Mouse (Mus musculus) MEL (cell line): ENCODE measurements around the gene Fastkd5. TPM values are rescaled to one million over a fixed set of nuclear protein-coding genes. Genes with fewer than 3 reads are reported as not detected.
A peak's percentile ranks its signal among the peaks of the same experiment; 100 is the strongest.

Experiments used
- DNase-seq: peaks from one replicate; pipeline ENCODE4 v3.0.0; 2011; ENCODE audit warnings: low read depth, low spot score
- H3K27ac ChIP-seq: 2 replicates; pipeline ENCODE4 v1.5.1; 2012; ENCODE audit warnings: low read depth, mild to moderate bottlenecking, control low read depth, low read length, moderate library complexity; ENCODE audit not compliant: control insufficient read depth
- H3K27me3 ChIP-seq, 2 experiments: fragments of 150-350 bp in 1 of 2; sonication (generic) in 1 of 2; 2 replicates each; pipeline ENCODE4 v1.6.1; 2012; ENCODE audit warnings: low read length in 2 of 2, mild to moderate bottlenecking in 2 of 2, improper control_type of control experiment in 1 of 2, moderate library complexity in 1 of 2; ENCODE audit not compliant: insufficient read depth in 2 of 2, control insufficient read depth in 1 of 2
- H3K36me3 ChIP-seq, 2 experiments: 2 replicates each; pipeline ENCODE4 v1.6.1; 2012 to 2014; ENCODE audit warnings: low read length in 2 of 2, improper control_type of control experiment in 1 of 2, inconsistent platforms in 1 of 2, mild to moderate bottlenecking in 1 of 2; ENCODE audit not compliant: insufficient read depth in 2 of 2, control insufficient read depth in 1 of 2
- H3K4me1 ChIP-seq, 2 experiments: fragments of 150-350 bp in 1 of 2; sonication (generic) in 1 of 2; 2 replicates each; pipeline ENCODE4 v1.6.1; 2012; ENCODE audit warnings: low read length in 2 of 2, improper control_type of control experiment in 1 of 2, mild to moderate bottlenecking in 1 of 2; ENCODE audit not compliant: insufficient read depth in 2 of 2, control insufficient read depth in 1 of 2
- H3K4me3 ChIP-seq, 2 experiments: fragments of 150-350 bp in 1 of 2; sonication (generic) in 1 of 2; 2 replicates each; pipeline ENCODE4 v1.5.1; 2012; ENCODE audit warnings: low read depth in 2 of 2, low read length in 2 of 2, mild to moderate bottlenecking in 2 of 2, moderate library complexity in 2 of 2, control low read depth in 1 of 2, improper control_type of control experiment in 1 of 2; ENCODE audit not compliant: control insufficient read depth in 1 of 2, insufficient read depth in 1 of 2
- H3K79me2 ChIP-seq: 2 replicates; pipeline ENCODE4 v1.6.1; 2012; ENCODE audit warnings: mild to moderate bottlenecking, low read length, moderate library complexity; ENCODE audit not compliant: control insufficient read depth, poor library complexity, insufficient read depth
- H3K9ac ChIP-seq: 2 replicates; pipeline ENCODE4 v1.6.1; 2012; ENCODE audit warnings: low read depth, mild to moderate bottlenecking, control low read depth, low read length, moderate library complexity; ENCODE audit not compliant: control insufficient read depth, poor library complexity, severe bottlenecking
- H3K9me3 ChIP-seq: fragments of 150-350 bp; sonication (generic); replicated peaks from 2 replicates; pipeline ENCODE4 v1.6.1; 2012; ENCODE audit warnings: mild to moderate bottlenecking, low read length, improper control_type of control experiment, moderate library complexity; ENCODE audit not compliant: insufficient read depth
- BHLHE40 ChIP-seq: IDR thresholded peaks from 2 replicates; pipeline ENCODE4 v1.6.1; 2012; ENCODE audit warnings: low read depth, mild to moderate bottlenecking, inconsistent platforms, low read length, improper control_type of control experiment, borderline replicate concordance
- CHD1 ChIP-seq: IDR thresholded peaks from 2 replicates; pipeline ENCODE4 v1.6.1; 2012; ENCODE audit warnings: low read depth, mild to moderate bottlenecking, inconsistent platforms, low read length, improper control_type of control experiment
- CHD2 ChIP-seq: IDR thresholded peaks from 2 replicates; pipeline ENCODE4 v1.6.1; 2011; ENCODE audit warnings: low read length, improper control_type of control experiment
- CTCF ChIP-seq, 3 experiments: IDR thresholded peaks in 2 of 3; conservative IDR thresholded peaks in 1 of 3; 2 replicates each; pipeline ENCODE4 v1.5.1; 2011 to 2012; ENCODE audit warnings: low read length in 3 of 3, low read depth in 2 of 3, mild to moderate bottlenecking in 2 of 3, improper control_type of control experiment in 1 of 3, inconsistent platforms in 1 of 3, mixed read lengths in 1 of 3, moderate library complexity in 1 of 3; ENCODE audit not compliant: control insufficient read depth in 1 of 3, insufficient read depth in 1 of 3, poor library complexity in 1 of 3, severe bottlenecking in 1 of 3
- EP300 ChIP-seq, 2 experiments: IDR thresholded peaks; 2 replicates each; pipeline ENCODE4 v1.6.1; 2011; ENCODE audit warnings: improper control_type of control experiment in 2 of 2, low read length in 2 of 2, low read depth in 1 of 2, mild to moderate bottlenecking in 1 of 2
- JUND ChIP-seq: IDR thresholded peaks from 2 replicates; pipeline ENCODE4 v1.6.1; 2011; ENCODE audit warnings: low read depth, mild to moderate bottlenecking, improper control_type of control experiment, low read length
- MYB ChIP-seq: IDR thresholded peaks from 2 replicates; pipeline ENCODE4 v1.6.1; 2011; ENCODE audit warnings: mild to moderate bottlenecking, low read depth, low read length, improper control_type of control experiment
- NRF1 ChIP-seq: IDR thresholded peaks from 2 replicates; pipeline ENCODE4 v1.6.1; 2014; ENCODE audit warnings: low read depth, mild to moderate bottlenecking, inconsistent platforms, low read length, improper control_type of control experiment, moderate library complexity; ENCODE audit not compliant: poor library complexity, insufficient read depth, severe bottlenecking
- POLR2A ChIP-seq, 2 experiments: IDR thresholded peaks; 2 replicates each; pipeline ENCODE4 v1.6.1; 2011 to 2012; ENCODE audit warnings: low read length in 2 of 2, mild to moderate bottlenecking in 2 of 2, control low read depth in 1 of 2, improper control_type of control experiment in 1 of 2, low read depth in 1 of 2, moderate library complexity in 1 of 2; ENCODE audit not compliant: control insufficient read depth in 1 of 2, insufficient read depth in 1 of 2, poor library complexity in 1 of 2
- POLR2AphosphoS2 ChIP-seq: IDR thresholded peaks from 2 replicates; pipeline ENCODE4 v1.6.1; 2011; ENCODE audit warnings: low read length, improper control_type of control experiment
- POLR2AphosphoS5 ChIP-seq: IDR thresholded peaks from 2 replicates; pipeline ENCODE4 v1.6.1; 2012; ENCODE audit warnings: low read depth, borderline replicate concordance, mild to moderate bottlenecking, inconsistent platforms, low read length, moderate library complexity, mixed read lengths
- RAD21 ChIP-seq: IDR thresholded peaks from 2 replicates; pipeline ENCODE4 v1.6.1; 2011; ENCODE audit warnings: mild to moderate bottlenecking, low read depth, low read length, improper control_type of control experiment
- SIN3A ChIP-seq: IDR thresholded peaks from 2 replicates; pipeline ENCODE4 v1.6.1; 2012; ENCODE audit warnings: low read length, improper control_type of control experiment, inconsistent platforms
- SMC3 ChIP-seq: IDR thresholded peaks from 2 replicates; pipeline ENCODE4 v1.6.1; 2011; ENCODE audit warnings: low read depth, low read length, improper control_type of control experiment
- TCF12 ChIP-seq: IDR thresholded peaks from 2 replicates; pipeline ENCODE4 v1.6.1; 2014; ENCODE audit warnings: low read depth, mild to moderate bottlenecking, inconsistent platforms, low read length, improper control_type of control experiment, moderate library complexity
- USF1 ChIP-seq: IDR thresholded peaks from 2 replicates; pipeline ENCODE4 v1.6.1; 2014; ENCODE audit warnings: low read depth, mild to moderate bottlenecking, inconsistent platforms, low read length, improper control_type of control experiment, moderate library complexity
- USF2 ChIP-seq, 2 experiments: IDR thresholded peaks; 2 replicates each; pipeline ENCODE4 v1.6.1; 2011 to 2012; ENCODE audit warnings: improper control_type of control experiment in 2 of 2, low read length in 2 of 2, borderline replicate concordance in 1 of 2, inconsistent platforms in 1 of 2, low read depth in 1 of 2, mild to moderate bottlenecking in 1 of 2; ENCODE audit not compliant: insufficient read depth in 1 of 2
- ZNF384 ChIP-seq: IDR thresholded peaks from 2 replicates; pipeline ENCODE4 v1.6.1; 2012; ENCODE audit warnings: low read depth, mild to moderate bottlenecking, inconsistent platforms, low read length, improper control_type of control experiment
- polyA plus RNA-seq, 2 experiments: library from polyadenylated mRNA; stranded (reverse) in 1 of 2; unstranded in 1 of 2; fragments of >175 nt in 1 of 2; fragments of >200 nt in 1 of 2; gene quantifications; 2 replicates each; pipeline versions ENCODE4 v1.2.1 to v1.2.4; 2012; ENCODE audit warnings: low replicate concordance in 2 of 2, low read depth in 1 of 2; ENCODE audit not compliant: insufficient read length in 2 of 2, insufficient read depth in 1 of 2, missing spikeins in 1 of 2
- total RNA-seq: library from RNA; depleted of rRNA; stranded (reverse); fragments of 300-350 nt; gene quantifications from 2 replicates; pipeline ENCODE4 v1.2.3, GENCODE M21; 2012

The Fastkd5 gene
- total and polyA plus RNA-seq, 3 experiments = 11.7 to 15.3 TPM; not detected in 1

DNA sequence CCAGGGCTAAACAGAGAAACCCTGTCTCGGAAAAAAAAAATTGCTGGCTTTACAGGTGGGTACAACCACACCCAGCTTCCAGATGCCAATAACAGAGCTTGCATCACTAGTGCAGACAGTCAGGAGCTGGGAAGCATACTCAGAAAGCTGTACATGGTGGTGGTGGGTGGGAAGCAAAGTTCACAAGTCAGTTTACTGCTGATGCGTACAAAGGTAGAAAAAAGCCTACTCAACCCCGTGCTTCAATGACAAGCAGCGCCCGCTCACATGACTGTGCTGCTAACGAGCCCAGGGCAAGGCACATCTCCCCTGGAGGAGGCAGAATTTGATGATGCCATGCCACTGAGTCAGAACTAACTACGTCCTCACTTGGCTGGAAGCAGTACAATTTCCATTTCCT, 10.9 kb downstream of the Fastkd5 start:
- no peaks in the 10 kb centered on the region for H3K4me1 ChIP-seq
- H3K27ac ChIP-seq = no peak overlapping the region
- no peak for TF ChIP-seq ZNF384
- TF ChIP-seq SIN3A = no peak
- no peak for TF ChIP-seq USF2 (IDR thresholded peaks at IDR 0.05; ENCODE audit: borderline replicate concordance in 1 of 2, insufficient read depth in 1 of 2, low read depth in 1 of 2, low read length in 2 of 2)
- TF ChIP-seq USF1 = no peak
- no peak for TF ChIP-seq MYB
- TF ChIP-seq EP300 (IDR thresholded peaks at IDR 0.05; ENCODE audit: low read depth in 1 of 2, low read length in 2 of 2) = no peak
- no peak for TF ChIP-seq CHD1
- no peak for TF ChIP-seq POLR2AphosphoS5
- H3K9ac ChIP-seq = no peak overlapping the region
- peaks cover 0 to 31% of the 10 kb centered on the region in 2 experiments; a peak in 2 of 4 replicates for H3K36me3 ChIP-seq
- peaks cover 10% of the 10 kb centered on the region for H3K79me2 ChIP-seq
- H3K4me3 ChIP-seq = no peak overlapping the region
- no peak for DNase-seq
- H3K9me3 ChIP-seq = no peaks in the 10 kb centered on the region
- H3K27me3 ChIP-seq = no peaks in the 10 kb centered on the region

DNA sequence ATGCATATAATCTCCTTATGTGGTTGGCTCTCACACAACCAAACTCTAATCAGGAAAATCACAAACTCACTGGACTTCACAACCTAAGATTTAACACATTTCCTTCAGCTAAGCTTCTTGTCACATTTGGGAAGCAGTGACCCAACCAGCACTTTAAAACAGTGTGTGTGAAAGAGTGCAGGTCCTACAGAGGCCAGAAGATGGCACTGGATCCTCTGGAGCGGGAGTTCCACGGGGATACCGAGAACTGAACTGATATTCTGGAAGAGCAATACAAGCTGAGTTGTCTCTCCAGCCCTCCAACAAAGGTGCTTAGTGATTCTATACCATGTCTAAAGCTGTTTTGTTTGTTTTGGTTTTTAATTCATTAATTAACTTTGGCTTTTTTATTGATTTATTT, 16.7 kb downstream of the Fastkd5 start:
- H3K36me3 ChIP-seq = peaks cover 0 to 14% of the 10 kb centered on the region in 2 experiments; a peak in 2 of 4 replicates
- H3K4me1 ChIP-seq = no peaks in the 10 kb centered on the region
- H3K9me3 ChIP-seq = no peaks in the 10 kb centered on the region
- peak; percentile 50 for DNase-seq
- peaks cover 1% of the 10 kb centered on the region; the same call in 1 of the 2 replicates for H3K79me2 ChIP-seq
- H3K4me3 ChIP-seq = no peak overlapping the region
- H3K9ac ChIP-seq = no peak overlapping the region
- H3K27me3 ChIP-seq = no peaks in the 10 kb centered on the region
- H3K27ac ChIP-seq = no peak overlapping the region
- TF ChIP-seq RAD21 = peak; percentile 43
- TF ChIP-seq POLR2A (IDR thresholded peaks at IDR 0.05; ENCODE audit: control insufficient read depth in 1 of 2, insufficient read depth in 1 of 2, low read depth in 1 of 2, low read length in 2 of 2, poor library complexity in 1 of 2) = no peak
- no peak for TF ChIP-seq TCF12
- TF ChIP-seq SMC3 = peak; percentile 53
- TF ChIP-seq POLR2AphosphoS2 = 0 out of 2 replicates have a peak, but pooled peaks have one; percentile 37
- no peak for TF ChIP-seq CHD2
- no peak for TF ChIP-seq JUND
- TF ChIP-seq NRF1 = no peak
- TF ChIP-seq CTCF (IDR thresholded peaks at IDR 0.05 in 2 of 3, conservative IDR thresholded peaks at IDR 0.05 in 1 of 3; ENCODE audit: control insufficient read depth in 1 of 3, insufficient read depth in 1 of 3, low read depth in 2 of 3, low read length in 3 of 3, poor library complexity in 1 of 3, severe bottlenecking in 1 of 3) = peak; percentile 42 to 60 (median 42)
- TF ChIP-seq BHLHE40 = no peak
